ENCODE assay signal across 8 mouse cellular contexts in the genomic region with DNA sequence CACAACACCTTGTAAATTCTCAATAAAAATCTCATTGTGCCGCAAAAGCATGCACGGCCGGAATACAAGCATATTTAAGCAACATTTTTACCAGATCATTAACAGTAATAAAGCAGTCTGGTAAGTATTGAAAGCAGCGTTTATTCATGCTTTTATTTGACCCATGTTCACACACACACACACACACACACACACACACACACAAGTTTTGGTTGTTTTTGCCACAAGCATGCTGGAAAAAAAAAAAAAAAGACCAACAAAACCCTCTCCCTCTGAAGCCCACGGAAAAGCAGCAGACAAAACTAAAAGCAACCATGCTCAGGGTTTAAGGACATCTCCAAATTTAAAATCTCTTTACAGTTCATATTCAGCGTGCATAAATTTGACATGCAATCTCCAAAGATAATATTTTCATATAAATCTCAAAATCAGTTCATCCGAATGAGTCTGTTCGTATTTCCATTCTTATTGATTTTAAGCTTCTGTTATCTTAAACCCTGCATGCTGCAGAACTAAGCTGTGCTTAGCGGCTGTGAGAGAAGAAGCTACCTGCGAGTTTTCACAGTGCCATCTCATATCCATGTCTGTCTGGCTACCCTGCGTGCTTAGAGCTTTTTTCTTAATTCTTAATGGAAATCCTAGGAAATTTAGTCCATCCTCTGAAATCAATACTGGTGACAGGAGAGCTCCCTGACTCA.
A peak's percentile ranks its signal among the peaks of the same experiment; 100 is the strongest.
DNase-seq lines count a peak whose midpoint lies in the region; ATAC-seq lines count a peak whose summit lies in the region.

No protein-coding gene starts in this region.

- peak overlapping the region; percentile 24 for H3K4me3 ChIP-seq in lung, embryonic 15.5 days
- peak overlapping the region; percentile 48 for H3K4me3 ChIP-seq in limb, embryonic 10.5 days
- H3K4me3 ChIP-seq in stomach, embryonic 14.5 days (ENCODE audit: low read depth, low read length): peak overlapping the region; percentile 20

- DNase-seq in cerebellum, postnatal 10 days: peak; percentile 36 to 63
- DNase-seq in cerebellum, adult 8-10 months: no peak
- no peak for DNase-seq in lung, postnatal 10 days
- no peak for DNase-seq in limb, embryonic 10.5 days (ENCODE audit: low spot score)
- DNase-seq in gastrocnemius, postnatal 25 days: no peak
- DNase-seq in adrenal gland, adult 2 months: no peak

- H3K4me1 ChIP-seq in lung, embryonic 15.5 days: 0 out of 2 replicates have a peak, but pooled peaks cover 5% of the 10 kb centered on the region
- H3K4me1 ChIP-seq in limb, embryonic 10.5 days: peaks cover 5% of the 10 kb centered on the region; the same call in 1 of the 2 replicates
- 0 out of 2 replicates have a peak, but pooled peaks cover 4% of the 10 kb centered on the region for H3K4me1 ChIP-seq in stomach, embryonic 14.5 days (ENCODE audit: control insufficient read depth, insufficient read depth, low read length)

- H3K27me3 ChIP-seq in lung, embryonic 15.5 days: no peaks in the 10 kb centered on the region
- H3K27me3 ChIP-seq in limb, embryonic 10.5 days (ENCODE audit: low read depth, poor library complexity, severe bottlenecking): no peaks in the 10 kb centered on the region
- no peaks in the 10 kb centered on the region for H3K27me3 ChIP-seq in stomach, embryonic 14.5 days (ENCODE audit: control insufficient read depth, insufficient read depth, low read length)

- H3K9ac ChIP-seq in lung, embryonic 15.5 days: no peak overlapping the region
- no peak overlapping the region for H3K9ac ChIP-seq in stomach, embryonic 14.5 days (replicated peaks; ENCODE audit: low read depth, low read length)

- WGBS in lung, embryonic 15.5 days: 57% methylated on average over 11 of the region's 11 CpGs
- WGBS in limb, embryonic 10.5 days: 67% methylated on average over 11 of the region's 11 CpGs
- WGBS in stomach, embryonic 14.5 days: 64% methylated on average over 11 of the region's 11 CpGs

- H3K9me3 ChIP-seq in lung, embryonic 15.5 days: no peaks in the 10 kb centered on the region
- H3K9me3 ChIP-seq in limb, embryonic 10.5 days (replicated peaks): no peaks in the 10 kb centered on the region
- H3K9me3 ChIP-seq in stomach, embryonic 14.5 days (ENCODE audit: control insufficient read depth, low read depth, low read length): no peaks in the 10 kb centered on the region

- no peak overlapping the region for H3K27ac ChIP-seq in lung, embryonic 15.5 days
- peak overlapping the region; percentile 61; the same call in 1 of the 2 replicates for H3K27ac ChIP-seq in limb, embryonic 10.5 days
- no peak overlapping the region for H3K27ac ChIP-seq in stomach, embryonic 14.5 days (ENCODE audit: low read length)

- no peak for ATAC-seq in lung, embryonic 15.5 days (ENCODE audit: borderline replicate concordance, extremely low read depth, low FRiP score, low TSS enrichment)
- no peak for ATAC-seq in stomach, embryonic 14.5 days (ENCODE audit: insufficient number of reproducible peaks, insufficient read depth, low FRiP score, low read depth)

- no peaks in the 10 kb centered on the region for H3K36me3 ChIP-seq in lung, embryonic 15.5 days
- no peaks in the 10 kb centered on the region for H3K36me3 ChIP-seq in limb, embryonic 10.5 days
- no peaks in the 10 kb centered on the region for H3K36me3 ChIP-seq in stomach, embryonic 14.5 days (ENCODE audit: control insufficient read depth, insufficient read depth, low read length)

- H3K4me2 ChIP-seq in lung, embryonic 15.5 days: peak overlapping the region; percentile 53
- peak overlapping the region; percentile 49 for H3K4me2 ChIP-seq in stomach, embryonic 14.5 days (replicated peaks; ENCODE audit: low read depth, low read length)

Comparison
In these comparisons a context has a peak if more than half of its experiments do, and no peak if none do; other contexts are left out.
1. DNase-seq: peak in cerebellum, postnatal 10 days (2 of 2); none in cerebellum, adult 8-10 months (single experiment), lung, postnatal 10 days (single experiment), limb, embryonic 10.5 days (single experiment), gastrocnemius, postnatal 25 days (single experiment) and adrenal gland, adult 2 months (single experiment).
2. Peak in every context shown above with its lines, with median percentiles within 50 percentile points of each other: H3K4me3 ChIP-seq.